In genomic region chr1:135170299-135170698, GRCm38 (mm10) we compare ENCODE assay signal across 1 mouse cellular context.
TF ChIP-seq lines count a peak whose summit lies in the region.

No protein-coding gene starts in this region.

TF ChIP-seq in myocyte, 11 proteins besides CTCF, POLR2A, EP300 and RAD21 (continued from another document):
- TF ChIP-seq MYOD1 (IDR thresholded peaks at IDR 0.05; ENCODE audit: control insufficient read depth in 1 of 3, insufficient read length in 2 of 3, low read depth in 2 of 3) (no peak), TCF3 (IDR thresholded peaks at IDR 0.05; ENCODE audit: insufficient read length, low read depth) (no peak), SRF (IDR thresholded peaks at IDR 0.05; ENCODE audit: control insufficient read depth, insufficient read length, low read depth) (no peak), MYOG (IDR thresholded peaks at IDR 0.05; ENCODE audit: control insufficient read depth in 1 of 3, insufficient read depth in 1 of 3, insufficient read length in 2 of 3, low read depth in 2 of 3) (no peak)
